Mouse (Mus musculus): ENCODE data around the gene Rinl. TPM values are rescaled to one million over a fixed set of nuclear protein-coding genes. Genes with fewer than 3 reads are reported as not detected.

The Rinl gene
- 17.2 and 18.9 TPM in 2 replicates for total RNA-seq (2012; rRNA removed)

- H3K36me3 ChIP-seq (ENCODE audit: control insufficient read depth, insufficient read depth, low read length, poor library complexity, severe bottlenecking) = no peaks in the 10 kb centered on the region
- peak within 1 kb of the TSS; percentile 30 to 62; a peak in 3 of 4 replicates for H3K4me3 ChIP-seq (ENCODE audit: insufficient read depth in 1 of 2, low read depth in 1 of 2, low read length in 2 of 2, poor library complexity in 1 of 2, severe bottlenecking in 1 of 2)
- in situ Hi-C loops (cut with MboI; ENCODE audit: low sequenced_read_pairs in 2 of 2, unreplicated experiment in 2 of 2) = no loop called here
- H3K9me3 ChIP-seq (ENCODE audit: control insufficient read depth, insufficient read depth, low read depth, low read length) = no peaks in the 10 kb centered on the region
- peak within 1 kb of the TSS; percentile 60 for H3K9ac ChIP-seq (ENCODE audit: insufficient read depth, low read depth, low read length, poor library complexity, severe bottlenecking)
- no peak within 1 kb of the TSS; the same call in 1 of the 2 replicates for H3K27ac ChIP-seq (ENCODE audit: insufficient read depth, low read depth, low read length, poor library complexity, severe bottlenecking)
- no peak for DNase-seq (ENCODE audit: low read depth, low spot score)
- TF ChIP-seq CHD2 (IDR thresholded peaks at IDR 0.05; ENCODE audit: low read depth, low read length) (no peak), ZNF384 (IDR thresholded peaks at IDR 0.05; ENCODE audit: low read depth, low read length) (no peak), ZC3H11A (IDR thresholded peaks at IDR 0.05; ENCODE audit: borderline replicate concordance, low read depth, low read length) (no peak), HCFC1 (IDR thresholded peaks at IDR 0.05; ENCODE audit: borderline replicate concordance, insufficient read depth, low read length) (no peak), MAFK (IDR thresholded peaks at IDR 0.05; ENCODE audit: insufficient read depth, low read depth, low read length) (no peak)
- peaks cover 7 to 30% of the 10 kb centered on the region in 2 experiments; a peak in 3 of 4 replicates for H3K4me1 ChIP-seq (ENCODE audit: control insufficient read depth in 2 of 2, insufficient read depth in 2 of 2, low read length in 2 of 2, poor library complexity in 1 of 2)
Observed at GRCm38 (mm10) chr7:28788307-28789195, at the start of gene Rinl. Gene Rinl, plus strand, starts transcription at chr7:28788969.

- Histone ChIP-seq H3K36me3 (ENCODE audit: control insufficient read depth, insufficient read depth, low read length, poor library complexity, severe bottlenecking) (peaks cover 16% of the 10 kb centered on the region), H3K4me1 (ENCODE audit: control insufficient read depth in 2 of 2, insufficient read depth in 2 of 2, low read length in 2 of 2, poor library complexity in 1 of 2) (peaks cover 6 to 8% of the 10 kb centered on the region in 2 experiments; a peak in 2 of 4 replicates), H3K4me3 (ENCODE audit: insufficient read depth in 1 of 2, low read depth in 1 of 2, low read length in 2 of 2, poor library complexity in 1 of 2, severe bottlenecking in 1 of 2) (peak overlapping the region; percentile 1 to 40), H3K27ac (ENCODE audit: insufficient read depth, low read depth, low read length, poor library complexity, severe bottlenecking) (peak overlapping the region; percentile 4; the same call in 1 of the 2 replicates), H3K9me3 (ENCODE audit: control insufficient read depth, insufficient read depth, low read depth, low read length) (no peaks in the 10 kb centered on the region), H3K9ac (ENCODE audit: insufficient read depth, low read depth, low read length, poor library complexity, severe bottlenecking) (peak overlapping the region; percentile 47; the same call in 1 of the 2 replicates)
- TF ChIP-seq CHD2 (IDR thresholded peaks at IDR 0.05; ENCODE audit: low read depth, low read length) (no peak), ZC3H11A (IDR thresholded peaks at IDR 0.05; ENCODE audit: borderline replicate concordance, low read depth, low read length) (no peak), MAFK (IDR thresholded peaks at IDR 0.05; ENCODE audit: insufficient read depth, low read depth, low read length) (no peak), ZNF384 (IDR thresholded peaks at IDR 0.05; ENCODE audit: low read depth, low read length) (no peak), HCFC1 (IDR thresholded peaks at IDR 0.05; ENCODE audit: borderline replicate concordance, insufficient read depth, low read length) (no peak)
- in situ Hi-C loops (cut with MboI; ENCODE audit: low sequenced_read_pairs in 2 of 2, unreplicated experiment in 2 of 2) = no loop called here
- no peak for DNase-seq (ENCODE audit: low read depth, low spot score)
Observed at GRCm38 (mm10) chr7:28739829-28740228, 48.9 kb upstream of the Rinl start.

- in situ Hi-C loops (cut with MboI; ENCODE audit: low sequenced_read_pairs in 2 of 2, unreplicated experiment in 2 of 2) = no loop called here
- peak overlapping the region; percentile 35; the same call in 1 of the 2 replicates for H3K27ac ChIP-seq (ENCODE audit: insufficient read depth, low read depth, low read length, poor library complexity, severe bottlenecking)
- DNase-seq (ENCODE audit: low read depth, low spot score) = no peak
- peak overlapping the region; percentile 83 to 95 for H3K4me3 ChIP-seq (ENCODE audit: insufficient read depth in 1 of 2, low read depth in 1 of 2, low read length in 2 of 2, poor library complexity in 1 of 2, severe bottlenecking in 1 of 2)
- H3K36me3 ChIP-seq (ENCODE audit: control insufficient read depth, insufficient read depth, low read length, poor library complexity, severe bottlenecking) = peaks cover 23% of the 10 kb centered on the region
- no peak for TF ChIP-seq MAFK (IDR thresholded peaks at IDR 0.05; ENCODE audit: insufficient read depth, low read depth, low read length)
- no peak for TF ChIP-seq HCFC1 (IDR thresholded peaks at IDR 0.05; ENCODE audit: borderline replicate concordance, insufficient read depth, low read length)
- no peak for TF ChIP-seq CHD2 (IDR thresholded peaks at IDR 0.05; ENCODE audit: low read depth, low read length)
- TF ChIP-seq ZNF384 (IDR thresholded peaks at IDR 0.05; ENCODE audit: low read depth, low read length) = no peak
- TF ChIP-seq ZC3H11A (IDR thresholded peaks at IDR 0.05; ENCODE audit: borderline replicate concordance, low read depth, low read length) = no peak
- peak overlapping the region; percentile 79 for H3K9ac ChIP-seq (ENCODE audit: insufficient read depth, low read depth, low read length, poor library complexity, severe bottlenecking)
- peaks cover 6 to 8% of the 10 kb centered on the region in 2 experiments; a peak in 2 of 4 replicates for H3K4me1 ChIP-seq (ENCODE audit: control insufficient read depth in 2 of 2, insufficient read depth in 2 of 2, low read length in 2 of 2, poor library complexity in 1 of 2)
- no peaks in the 10 kb centered on the region for H3K9me3 ChIP-seq (ENCODE audit: control insufficient read depth, insufficient read depth, low read depth, low read length)
Observed at GRCm38 (mm10) chr7:28740949-28741348, 47.8 kb upstream of the Rinl start.

GRCm38 (mm10) chr7:28741368-28741708, 47.4 kb upstream of the Rinl start:
- Histone ChIP-seq H3K4me1 (ENCODE audit: control insufficient read depth in 2 of 2, insufficient read depth in 2 of 2, low read length in 2 of 2, poor library complexity in 1 of 2) (peaks cover 6 to 8% of the 10 kb centered on the region in 2 experiments; a peak in 2 of 4 replicates), H3K27ac (ENCODE audit: insufficient read depth, low read depth, low read length, poor library complexity, severe bottlenecking) (peak overlapping the region; percentile 35; the same call in 1 of the 2 replicates), H3K9me3 (ENCODE audit: control insufficient read depth, insufficient read depth, low read depth, low read length) (no peaks in the 10 kb centered on the region), H3K9ac (ENCODE audit: insufficient read depth, low read depth, low read length, poor library complexity, severe bottlenecking) (peak overlapping the region; percentile 79), H3K4me3 (ENCODE audit: insufficient read depth in 1 of 2, low read depth in 1 of 2, low read length in 2 of 2, poor library complexity in 1 of 2, severe bottlenecking in 1 of 2) (peak overlapping the region; percentile 83 to 95), H3K36me3 (ENCODE audit: control insufficient read depth, insufficient read depth, low read length, poor library complexity, severe bottlenecking) (peaks cover 26% of the 10 kb centered on the region)
- in situ Hi-C loops (cut with MboI; ENCODE audit: low sequenced_read_pairs in 2 of 2, unreplicated experiment in 2 of 2) = no loop called here
- no peak for TF ChIP-seq CHD2 (IDR thresholded peaks at IDR 0.05; ENCODE audit: low read depth, low read length)
- no peak for DNase-seq (ENCODE audit: low read depth, low spot score)
